Comparison of ENCODE assay signal across 16 mouse cellular contexts in the genomic region with DNA sequence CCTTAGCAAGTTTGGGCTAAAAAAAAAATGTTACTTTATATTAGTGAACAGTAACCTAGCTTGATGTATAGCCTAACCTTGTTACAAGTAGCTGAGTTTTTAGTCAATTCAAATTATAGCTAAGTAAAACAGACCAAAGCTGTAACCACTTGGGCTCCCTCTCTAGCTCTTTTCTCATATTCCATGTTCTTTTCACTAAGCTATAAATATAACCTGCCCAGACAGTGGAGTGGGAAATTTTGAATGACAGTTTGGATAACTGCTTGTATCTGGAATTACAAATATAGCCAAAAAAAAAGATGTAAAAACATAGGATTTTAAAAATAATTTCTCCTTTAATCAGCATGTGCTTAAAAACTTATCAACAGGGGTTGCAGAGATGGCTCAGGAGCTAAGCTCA. TPM values are rescaled to one million over a fixed set of nuclear protein-coding genes. Genes with fewer than 3 reads are reported as not detected.
"Had no signal": no experiment of that assay in that cellular context is flagged by ENCODE, and none has a peak within 500 bp of the region (broad histone marks: within the 10 kb centered on the region; RNA-seq: fewer than 3 reads in every experiment).

No protein-coding gene starts in this region.

- ATAC-seq: hindbrain, embryonic 16.5 days; inflammation-experienced regulatory T-cells, adult 6 months; intestine, embryonic 15.5 days; intestine, postnatal 0 days; liver, embryonic 12.5 days had no signal

- DNase-seq: gastrocnemius, postnatal 14 days; heart, adult 18-20 months; heart, postnatal 10 days; heart, postnatal 4 days; kidney, adult 18-20 months; kidney, adult 8-10 months; kidney, postnatal 10 days; kidney, postnatal 25 days; kidney, postnatal 4 days; left cerebral cortex, postnatal 4 days; lung, adult 18-20 months had no signal

RNA-seq across cellular contexts. Expression of a gene that starts 12.8 kb away (rescaled TPM):
- polyA plus RNA-seq: inflammation-experienced regulatory T-cells, adult 6 months had no signal
